ENCODE assay signal across 9 mouse cellular contexts in genomic region chr8:111595712-111596484, GRCm38 (mm10). TPM values are rescaled to one million over a fixed set of nuclear protein-coding genes. Genes with fewer than 3 reads are reported as not detected.
DNase-seq lines count a peak whose midpoint lies in the region; ATAC-seq lines count a peak whose summit lies in the region.
"Had no signal": no experiment of that assay in that cellular context is flagged by ENCODE, and none has a peak within 500 bp of the region (broad histone marks: within the 10 kb centered on the region; RNA-seq: fewer than 3 reads in every experiment).

No protein-coding gene starts in this region.

- no peaks in the 10 kb centered on the region for H3K9me3 ChIP-seq in hindbrain, embryonic 14.5 days (ENCODE audit: control insufficient read depth, low read length)
- H3K9me3 ChIP-seq in hindbrain, embryonic 10.5 days = no peaks in the 10 kb centered on the region
- no peaks in the 10 kb centered on the region for H3K9me3 ChIP-seq in heart, embryonic 10.5 days
- H3K9me3 ChIP-seq in kidney, embryonic 16.5 days (ENCODE audit: low read length) = no peaks in the 10 kb centered on the region
- H3K9me3 ChIP-seq: neural tube, embryonic 12.5 days had no signal

- H3K9ac ChIP-seq in hindbrain, embryonic 14.5 days = no peak overlapping the region
- no peak overlapping the region for H3K9ac ChIP-seq in kidney, embryonic 16.5 days (replicated peaks; ENCODE audit: low read length)
- H3K9ac ChIP-seq: neural tube, embryonic 12.5 days had no signal

- no peak for DNase-seq in hindbrain, embryonic 14.5 days (ENCODE audit: low spot score)
- no peak for DNase-seq in hindbrain, embryonic 10.5 days (ENCODE audit: low spot score)
- peak; percentile 91 for DNase-seq in T-cell, adult 2 months (ENCODE audit: low spot score)
- peak; percentile 85 for DNase-seq in heart, embryonic 10.5 days (ENCODE audit: low spot score)
- DNase-seq in thymus, adult 18-20 months = peak; percentile 88 to 95
- DNase-seq in adipocyte (ENCODE audit: low spot score) = no peak

- 0 out of 2 replicates have a peak overlapping the region, but pooled peaks have one; percentile 11 for H3K27ac ChIP-seq in hindbrain, embryonic 14.5 days
- H3K27ac ChIP-seq in hindbrain, embryonic 10.5 days = no peak overlapping the region
- H3K27ac ChIP-seq in heart, embryonic 10.5 days = peak overlapping the region; percentile 83
- peak overlapping the region; percentile 92 for H3K27ac ChIP-seq in kidney, embryonic 16.5 days (ENCODE audit: low read length)
- peak overlapping the region; percentile 37 for H3K27ac ChIP-seq in macrophage
- H3K27ac ChIP-seq: neural tube, embryonic 12.5 days had no signal

- H3K4me2 ChIP-seq in hindbrain, embryonic 14.5 days (replicated peaks) = no peak overlapping the region
- H3K4me2 ChIP-seq in kidney, embryonic 16.5 days (replicated peaks; ENCODE audit: low read depth, low read length) = peak overlapping the region; percentile 7; the same call in 1 of the 2 replicates
- H3K4me2 ChIP-seq: neural tube, embryonic 12.5 days had no signal

- H3K27me3 ChIP-seq in hindbrain, embryonic 14.5 days (ENCODE audit: control insufficient read depth, insufficient read depth, low read length) = no peaks in the 10 kb centered on the region
- H3K27me3 ChIP-seq in hindbrain, embryonic 10.5 days (ENCODE audit: insufficient read depth, poor library complexity, severe bottlenecking) = no peaks in the 10 kb centered on the region
- no peaks in the 10 kb centered on the region for H3K27me3 ChIP-seq in heart, embryonic 10.5 days (ENCODE audit: insufficient read depth, poor library complexity, severe bottlenecking)
- no peaks in the 10 kb centered on the region for H3K27me3 ChIP-seq in kidney, embryonic 16.5 days (ENCODE audit: insufficient read depth, low read length)
- H3K27me3 ChIP-seq: neural tube, embryonic 12.5 days had no signal

- H3K36me3 ChIP-seq in hindbrain, embryonic 14.5 days (replicated peaks; ENCODE audit: control insufficient read depth, insufficient read depth) = no peaks in the 10 kb centered on the region
- H3K36me3 ChIP-seq in hindbrain, embryonic 10.5 days = peaks cover 11% of the 10 kb centered on the region; the same call in 1 of the 2 replicates
- no peaks in the 10 kb centered on the region; the same call in 1 of the 2 replicates for H3K36me3 ChIP-seq in heart, embryonic 10.5 days
- H3K36me3 ChIP-seq in kidney, embryonic 16.5 days (ENCODE audit: insufficient read depth, low read length) = no peaks in the 10 kb centered on the region
- H3K36me3 ChIP-seq in macrophage (ENCODE audit: inconsistent target) = no peaks in the 10 kb centered on the region
- H3K36me3 ChIP-seq: neural tube, embryonic 12.5 days had no signal

- peaks cover 100% of the 10 kb centered on the region for H3K79me2 ChIP-seq in macrophage (ENCODE audit: inconsistent target)

- H3K4me3 ChIP-seq in hindbrain, embryonic 14.5 days (replicated peaks; ENCODE audit: low read length) = no peak overlapping the region
- no peak overlapping the region for H3K4me3 ChIP-seq in hindbrain, embryonic 10.5 days
- H3K4me3 ChIP-seq in heart, embryonic 10.5 days = peak overlapping the region; percentile 36
- H3K4me3 ChIP-seq in kidney, embryonic 16.5 days (ENCODE audit: low read length) = no peak overlapping the region
- H3K4me3 ChIP-seq in macrophage (ENCODE audit: inconsistent target) = no peak overlapping the region
- H3K4me3 ChIP-seq: neural tube, embryonic 12.5 days had no signal

- peaks cover 40% of the 10 kb centered on the region for H3K4me1 ChIP-seq in hindbrain, embryonic 14.5 days (replicated peaks; ENCODE audit: control insufficient read depth, insufficient read depth, low read length)
- H3K4me1 ChIP-seq in hindbrain, embryonic 10.5 days (replicated peaks) = peaks cover 58% of the 10 kb centered on the region
- H3K4me1 ChIP-seq in heart, embryonic 10.5 days = peaks cover 74% of the 10 kb centered on the region
- H3K4me1 ChIP-seq in kidney, embryonic 16.5 days (ENCODE audit: insufficient read depth, low read length) = peaks cover 58% of the 10 kb centered on the region

- no peak for ATAC-seq in hindbrain, embryonic 14.5 days (ENCODE audit: low FRiP score)
- peak; percentile 69 for ATAC-seq in kidney, embryonic 16.5 days (ENCODE audit: low FRiP score, low TSS enrichment)

- 89% methylated on average over 15 of the region's 15 CpGs for WGBS in hindbrain, embryonic 14.5 days
- WGBS in hindbrain, embryonic 10.5 days = 91% methylated on average over 15 of the region's 15 CpGs
- 32% methylated on average over 15 of the region's 15 CpGs for WGBS in heart, embryonic 10.5 days
- WGBS in kidney, embryonic 16.5 days = 72% methylated on average over 15 of the region's 15 CpGs
- WGBS in macrophage (ENCODE audit: missing documents) = 2% methylated on average over 13 of the region's 15 CpGs

RNA-seq across cellular contexts. Expression of gene Ldhd, which starts 34.3 kb away (rescaled TPM):
- polyA plus RNA-seq in hindbrain, embryonic 14.5 days (2014; fragmentation: Nextera tagmentation; extraction: Ambion mirVana) = 0.56 and 0.60 TPM in 2 replicates
- 0.24 and 0.26 TPM in 2 replicates for polyA plus RNA-seq in hindbrain, embryonic 10.5 days (2016; fragmentation: Nextera tagmentation; extraction: Ambion mirVana)
- polyA plus RNA-seq in heart, embryonic 10.5 days (2016; fragmentation: Nextera tagmentation; extraction: Ambion mirVana) = 0.30 and 0.43 TPM in 2 replicates
- polyA plus RNA-seq in kidney, embryonic 16.5 days (2015; fragmentation: Nextera tagmentation; extraction: Ambion mirVana) = 2.3 and 2.8 TPM in 2 replicates
- total RNA-seq in macrophage (2018; cell fraction: chromatin; rRNA removed) = 1 to 10 TPM in 24 of 26 experiments, under 1 TPM in 2; 0.67 to 3.8 (median 1.9) TPM
- total RNA-seq in macrophage (2018; cell fraction: cytosol; rRNA removed) = under 1 TPM; 0.40 to 0.91 (median 0.64) TPM
- 1 to 10 TPM in 22 of 26 experiments, under 1 TPM in 4; 0.55 to 2.4 (median 1.4) TPM for total RNA-seq in macrophage (2018; cell fraction: nucleus; rRNA removed)
- 0.40 to 1.2 TPM (median 0.82 TPM) in 3 replicates for polyA plus RNA-seq in macrophage (2018)

RNA-seq across cellular contexts. Expression of gene Zfp1, which starts 47.3 kb away (rescaled TPM):
- polyA plus RNA-seq in hindbrain, embryonic 14.5 days (2014; fragmentation: Nextera tagmentation; extraction: Ambion mirVana) = 27.5 and 28.3 TPM in 2 replicates
- polyA plus RNA-seq in hindbrain, embryonic 10.5 days (2016; fragmentation: Nextera tagmentation; extraction: Ambion mirVana) = 20.2 and 23.8 TPM in 2 replicates
- 17.6 and 18.1 TPM in 2 replicates for polyA plus RNA-seq in heart, embryonic 10.5 days (2016; fragmentation: Nextera tagmentation; extraction: Ambion mirVana)
- 20.5 and 23.1 TPM in 2 replicates for polyA plus RNA-seq in kidney, embryonic 16.5 days (2015; fragmentation: Nextera tagmentation; extraction: Ambion mirVana)
- total RNA-seq in macrophage (2018; cell fraction: chromatin; rRNA removed) = 10 to 100 TPM in 21 of 26 experiments, 1 to 10 TPM in 5; 6.6 to 22.8 (median 16.6) TPM
- 1 to 10 TPM; 2.5 to 8.2 (median 5.0) TPM for total RNA-seq in macrophage (2018; cell fraction: cytosol; rRNA removed)
- 10 to 100 TPM in 16 of 26 experiments, 1 to 10 TPM in 10; 4.6 to 32.3 (median 11.4) TPM for total RNA-seq in macrophage (2018; cell fraction: nucleus; rRNA removed)
- 6.6 to 13.8 TPM (median 6.9 TPM) in 3 replicates for polyA plus RNA-seq in macrophage (2018)

Comparison
In these comparisons a context has a peak if more than half of its experiments do, and no peak if none do; other contexts are left out.
1. DNase-seq: peak in T-cell, adult 2 months (single experiment), heart, embryonic 10.5 days (single experiment) and thymus, adult 18-20 months (2 of 2); none in hindbrain, embryonic 14.5 days (single experiment), hindbrain, embryonic 10.5 days (single experiment) and adipocyte (single experiment).